Mouse (Mus musculus) CH12F3 (cell line): ENCODE measurements around the gene Spata20.

Source experiments
- in situ Hi-C: fragments of 300-500 bp; cut with MboI; formaldehyde crosslinking; loops from 2 replicates; pipeline ENCODE4 v1.14.3; 2020; ENCODE audit warnings: low sequenced_read_pairs

Spata20 gene

GRCm38 (mm10) chr11:94483921-94484320 is 2.1 kb downstream of the Spata20 start:
- in situ Hi-C loops = loop anchor here (5.0 kb wide), 1 partner anchor 57 kb away; no protein-coding TSS in a partner anchor

- in situ Hi-C loops = loop anchor here (5.0 kb wide), 1 partner anchor 56 kb away; no protein-coding TSS in a partner anchor
Observed at GRCm38 (mm10) chr11:94483436-94483835, 2.5 kb downstream of the Spata20 start.

GRCm38 (mm10) chr11:94482738-94483137 is 3.2 kb downstream of the Spata20 start:
- in situ Hi-C loops = loop anchor here (5.0 kb wide), 1 partner anchor 55 kb away; no protein-coding TSS in a partner anchor

- in situ Hi-C loops = loop anchor here (5.0 kb wide), 1 partner anchor 55 kb away; no protein-coding TSS in a partner anchor
Observed at GRCm38 (mm10) chr11:94481963-94482362, 4.0 kb downstream of the Spata20 start.

- in situ Hi-C loops = loop anchor here (5.0 kb wide), 1 partner anchor 53 kb away; no protein-coding TSS in a partner anchor
Observed at GRCm38 (mm10) chr11:94480382-94480781, 5.6 kb downstream of the Spata20 start.

- in situ Hi-C loops = no loop called here
Observed at GRCm38 (mm10) chr11:94477651-94478050, 8.3 kb downstream of the Spata20 start.

GRCm38 (mm10) chr11:94475722-94476121 is 10.3 kb downstream of the Spata20 start:
- in situ Hi-C loops = no loop called here

GRCm38 (mm10) chr11:94474544-94474910 is 11.5 kb downstream of the Spata20 start:
- in situ Hi-C loops = no loop called here

GRCm38 (mm10) chr11:94473707-94474543 is 12.1 kb downstream of the Spata20 start, which contains the start of gene Cacna1g:
Gene Cacna1g, minus strand, starts transcription at chr11:94474198.
- in situ Hi-C loops = no loop called here

- in situ Hi-C loops = no loop called here
Observed at GRCm38 (mm10) chr11:94472916-94473706, 12.9 kb downstream of the Spata20 start.

GRCm38 (mm10) chr11:94472585-94472915 is 13.4 kb downstream of the Spata20 start:
- in situ Hi-C loops = no loop called here

GRCm38 (mm10) chr11:94471740-94472584 is 14.0 kb downstream of the Spata20 start:
- in situ Hi-C loops = no loop called here

- in situ Hi-C loops = no loop called here
Observed at GRCm38 (mm10) chr11:94470391-94470790, 15.6 kb downstream of the Spata20 start.

GRCm38 (mm10) chr11:94469136-94470064 is 16.6 kb downstream of the Spata20 start:
- in situ Hi-C loops = no loop called here

- in situ Hi-C loops = no loop called here
Observed at GRCm38 (mm10) chr11:94468582-94469064, 17.4 kb downstream of the Spata20 start.

- in situ Hi-C loops = no loop called here
Observed at GRCm38 (mm10) chr11:94466333-94466855, 19.6 kb downstream of the Spata20 start.

- in situ Hi-C loops = no loop called here
Observed at GRCm38 (mm10) chr11:94464170-94464569, 21.8 kb downstream of the Spata20 start.

- in situ Hi-C loops = no loop called here
Observed at GRCm38 (mm10) chr11:94461856-94462255, 24.1 kb downstream of the Spata20 start.

- in situ Hi-C loops = no loop called here
Observed at GRCm38 (mm10) chr11:94457001-94457400, 29.0 kb downstream of the Spata20 start.
